Mouse (Mus musculus): ENCODE measurements around the gene Fam172a. TPM values are rescaled to one million over a fixed set of nuclear protein-coding genes. Genes with fewer than 3 reads are reported as not detected.
A peak's percentile ranks its signal among the peaks of the same experiment; 100 is the strongest.
"Not testable (repeated sequence)": the region's sequence is repeated elsewhere in the genome, so short reads cannot be mapped to it uniquely, and the experiment has no call there.

The Fam172a gene
- 20.3 and 21.1 TPM in 2 replicates for polyA plus RNA-seq (2015; fragmentation: Nextera tagmentation; extraction: Ambion mirVana)

DNA sequence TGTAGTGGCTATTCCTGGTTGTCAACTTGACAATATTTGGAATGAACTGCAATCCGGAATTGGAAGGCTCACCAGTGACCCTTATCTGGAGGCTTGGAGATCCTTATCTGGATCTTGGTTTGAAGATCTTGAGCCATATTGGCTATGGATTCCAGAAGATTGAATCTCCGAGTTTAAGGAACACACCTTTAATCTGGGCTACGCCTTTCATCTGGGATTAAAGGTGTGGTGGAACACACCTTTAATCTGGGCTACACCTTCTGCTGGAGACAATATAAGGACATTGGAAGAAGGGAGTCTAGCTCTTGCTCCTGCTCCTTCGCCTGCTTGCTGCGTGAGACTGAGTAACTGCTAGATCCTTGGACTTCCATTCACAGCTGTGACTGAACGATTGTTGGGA lies at the start of gene Fam172a:
Fam172a (plus strand) TSS at position 301 of the 400 bp plus-strand sequence.
- not testable (repeated sequence) for H3K4me2 ChIP-seq (ENCODE audit: low read depth, low read length); H3K9ac ChIP-seq (ENCODE audit: low read depth, low read length)

DNA sequence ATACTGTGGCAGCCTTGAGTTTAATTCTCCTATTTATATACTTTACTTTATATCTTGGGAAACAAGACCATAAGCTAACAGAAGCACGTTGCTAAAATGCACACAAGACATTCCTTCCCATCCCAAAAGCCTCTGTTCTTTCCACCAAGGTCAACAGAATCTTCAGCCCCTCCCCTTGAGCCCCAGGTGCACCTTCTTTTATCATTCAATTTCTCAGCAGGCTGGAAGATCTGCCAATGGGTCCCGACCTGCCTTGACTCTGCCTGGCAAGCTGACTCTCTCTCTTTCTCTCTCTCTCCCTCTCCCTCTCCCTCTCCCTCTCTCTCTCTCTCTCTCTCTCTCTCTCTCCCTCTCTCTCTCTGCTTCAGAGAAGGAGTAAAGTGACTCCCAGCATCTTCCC lies 13.2 kb upstream of the Fam172a start:
- no peak overlapping the region for H3K4me3 ChIP-seq (ENCODE audit: low read length)
- H3K27me3 ChIP-seq (replicated peaks; ENCODE audit: control insufficient read depth, insufficient read depth, low read length), result no peaks in the 10 kb centered on the region
- no peak for ATAC-seq
- H3K4me1 ChIP-seq (ENCODE audit: control insufficient read depth, insufficient read depth, low read length), result no peaks in the 10 kb centered on the region
- 20% methylated on average over 2 of the region's 2 CpGs for WGBS
- no peak overlapping the region for H3K9ac ChIP-seq (ENCODE audit: low read depth, low read length)
- no peak overlapping the region for H3K4me2 ChIP-seq (ENCODE audit: low read depth, low read length)
- H3K9me3 ChIP-seq (ENCODE audit: control insufficient read depth, low read length), result no peaks in the 10 kb centered on the region
- no peak overlapping the region for H3K27ac ChIP-seq (ENCODE audit: low read length)
- H3K36me3 ChIP-seq (ENCODE audit: control insufficient read depth, insufficient read depth, low read length), result no peaks in the 10 kb centered on the region

More for the DNA sequence above, at the start of gene Fam172a:
- H3K9me3 ChIP-seq (ENCODE audit: control insufficient read depth, low read length); H3K27ac ChIP-seq (ENCODE audit: low read length); H3K36me3 ChIP-seq (ENCODE audit: control insufficient read depth, insufficient read depth, low read length); H3K27me3 ChIP-seq (replicated peaks; ENCODE audit: control insufficient read depth, insufficient read depth, low read length); ATAC-seq; H3K4me3 ChIP-seq (ENCODE audit: low read length); H3K4me1 ChIP-seq (ENCODE audit: control insufficient read depth, insufficient read depth, low read length): not testable (repeated sequence)
- no CpG with 5 or more reads among the region's 6 CpGs for whole genome bisulfite sequencing

GRCm38 (mm10) chr13:77708514-77709013 lies 6.7 kb downstream of the Fam172a start:
- no peaks in the 10 kb centered on the region for H3K27me3 ChIP-seq (replicated peaks; ENCODE audit: control insufficient read depth, insufficient read depth, low read length)
- H3K4me3 ChIP-seq (ENCODE audit: low read length), result peak overlapping the region; percentile 96
- peak overlapping the region; percentile 91 for H3K9ac ChIP-seq (ENCODE audit: low read depth, low read length)
- ATAC-seq, result peak; percentile 97
- H3K9me3 ChIP-seq (ENCODE audit: control insufficient read depth, low read length), result no peaks in the 10 kb centered on the region
- H3K4me2 ChIP-seq (ENCODE audit: low read depth, low read length), result peak overlapping the region; percentile 84
- no peaks in the 10 kb centered on the region for H3K36me3 ChIP-seq (ENCODE audit: control insufficient read depth, insufficient read depth, low read length)
- H3K27ac ChIP-seq (ENCODE audit: low read length), result peak overlapping the region; percentile 57
- WGBS, result under 1% methylated on average over 35 of the region's 35 CpGs
- peaks cover 7% of the 10 kb centered on the region; the same call in 1 of the 2 replicates for H3K4me1 ChIP-seq (ENCODE audit: control insufficient read depth, insufficient read depth, low read length)

DNA sequence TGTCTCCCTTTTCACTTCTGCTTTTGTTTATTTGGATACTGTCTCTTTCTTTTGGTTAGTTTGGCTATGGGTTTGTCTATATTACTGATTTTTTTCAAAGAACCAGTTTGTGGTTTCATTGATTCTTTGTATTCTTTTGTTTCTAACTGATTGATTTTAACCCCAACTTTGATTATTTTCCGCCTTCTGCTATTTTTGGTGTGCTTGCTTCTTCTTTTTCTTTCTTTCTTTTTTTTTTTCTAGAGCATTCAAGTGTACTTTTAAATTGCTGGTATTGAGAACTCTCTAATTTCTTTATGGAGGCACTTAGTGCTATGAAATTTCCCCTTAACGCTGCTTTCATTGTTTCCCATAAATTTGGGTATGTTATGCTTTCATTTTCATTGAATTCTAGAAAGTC lies 15.7 kb downstream of the Fam172a start:
- Histone ChIP-seq H3K27ac (ENCODE audit: low read length) (no peak overlapping the region), H3K9ac (ENCODE audit: low read depth, low read length) (no peak overlapping the region), H3K9me3 (ENCODE audit: control insufficient read depth, low read length) (no peaks in the 10 kb centered on the region), H3K36me3 (ENCODE audit: control insufficient read depth, insufficient read depth, low read length) (no peaks in the 10 kb centered on the region), H3K4me1 (ENCODE audit: control insufficient read depth, insufficient read depth, low read length) (no peaks in the 10 kb centered on the region), H3K27me3 (replicated peaks; ENCODE audit: control insufficient read depth, insufficient read depth, low read length) (no peaks in the 10 kb centered on the region), H3K4me2 (ENCODE audit: low read depth, low read length) (no peak overlapping the region), H3K4me3 (ENCODE audit: low read length) (no peak overlapping the region)
- no peak for ATAC-seq
- 88% methylated on average over 2 of the region's 2 CpGs for WGBS

GRCm38 (mm10) chr13:77742822-77743221 lies 41.0 kb downstream of the Fam172a start:
- no peak for ATAC-seq
- no peak overlapping the region for H3K27ac ChIP-seq (ENCODE audit: low read length)
- H3K4me1 ChIP-seq (ENCODE audit: control insufficient read depth, insufficient read depth, low read length), result no peaks in the 10 kb centered on the region
- H3K9ac ChIP-seq (ENCODE audit: low read depth, low read length), result no peak overlapping the region
- H3K4me3 ChIP-seq (ENCODE audit: low read length), result no peak overlapping the region
- no peaks in the 10 kb centered on the region for H3K27me3 ChIP-seq (replicated peaks; ENCODE audit: control insufficient read depth, insufficient read depth, low read length)
- H3K36me3 ChIP-seq (ENCODE audit: control insufficient read depth, insufficient read depth, low read length), result no peaks in the 10 kb centered on the region
- no peaks in the 10 kb centered on the region for H3K9me3 ChIP-seq (ENCODE audit: control insufficient read depth, low read length)
- H3K4me2 ChIP-seq (ENCODE audit: low read depth, low read length), result no peak overlapping the region

GRCm38 (mm10) chr13:77777606-77778005 lies 75.8 kb downstream of the Fam172a start:
- no peaks in the 10 kb centered on the region for H3K9me3 ChIP-seq (ENCODE audit: control insufficient read depth, low read length)
- H3K4me3 ChIP-seq (ENCODE audit: low read length), result no peak overlapping the region
- no peaks in the 10 kb centered on the region for H3K27me3 ChIP-seq (replicated peaks; ENCODE audit: control insufficient read depth, insufficient read depth, low read length)
- H3K4me1 ChIP-seq (ENCODE audit: control insufficient read depth, insufficient read depth, low read length), result no peaks in the 10 kb centered on the region
- ATAC-seq, result no peak
- no peak overlapping the region for H3K27ac ChIP-seq (ENCODE audit: low read length)
- WGBS, result 67% methylated on average over 2 of the region's 2 CpGs
- H3K4me2 ChIP-seq (ENCODE audit: low read depth, low read length), result no peak overlapping the region
- no peak overlapping the region for H3K9ac ChIP-seq (ENCODE audit: low read depth, low read length)
- H3K36me3 ChIP-seq (ENCODE audit: control insufficient read depth, insufficient read depth, low read length), result no peaks in the 10 kb centered on the region

GRCm38 (mm10) chr13:77807341-77807740 lies 105.5 kb downstream of the Fam172a start:
- H3K9ac ChIP-seq (ENCODE audit: low read depth, low read length); H3K27ac ChIP-seq (ENCODE audit: low read length); ATAC-seq; H3K9me3 ChIP-seq (ENCODE audit: control insufficient read depth, low read length); H3K27me3 ChIP-seq (replicated peaks; ENCODE audit: control insufficient read depth, insufficient read depth, low read length); H3K4me2 ChIP-seq (ENCODE audit: low read depth, low read length); H3K4me3 ChIP-seq (ENCODE audit: low read length); H3K4me1 ChIP-seq (ENCODE audit: control insufficient read depth, insufficient read depth, low read length); H3K36me3 ChIP-seq (ENCODE audit: control insufficient read depth, insufficient read depth, low read length): not testable (repeated sequence)
- 90% methylated on average over 2 of the region's 2 CpGs for WGBS

GRCm38 (mm10) chr13:77810449-77810848 lies 108.6 kb downstream of the Fam172a start:
- 89% methylated on average over 1 of the region's 1 CpGs for WGBS
- Histone ChIP-seq H3K4me3 (ENCODE audit: low read length) (no peak overlapping the region), H3K36me3 (ENCODE audit: control insufficient read depth, insufficient read depth, low read length) (no peaks in the 10 kb centered on the region), H3K9ac (ENCODE audit: low read depth, low read length) (no peak overlapping the region), H3K9me3 (ENCODE audit: control insufficient read depth, low read length) (no peaks in the 10 kb centered on the region), H3K27ac (ENCODE audit: low read length) (no peak overlapping the region), H3K4me1 (ENCODE audit: control insufficient read depth, insufficient read depth, low read length) (no peaks in the 10 kb centered on the region), H3K4me2 (ENCODE audit: low read depth, low read length) (no peak overlapping the region), H3K27me3 (replicated peaks; ENCODE audit: control insufficient read depth, insufficient read depth, low read length) (no peaks in the 10 kb centered on the region)
- ATAC-seq, result no peak

- no peak overlapping the region for H3K27ac ChIP-seq (ENCODE audit: low read length)
- H3K27me3 ChIP-seq (replicated peaks; ENCODE audit: control insufficient read depth, insufficient read depth, low read length), result no peaks in the 10 kb centered on the region
- ATAC-seq, result no peak
- no peaks in the 10 kb centered on the region for H3K4me1 ChIP-seq (ENCODE audit: control insufficient read depth, insufficient read depth, low read length)
- no peaks in the 10 kb centered on the region for H3K36me3 ChIP-seq (ENCODE audit: control insufficient read depth, insufficient read depth, low read length)
- whole genome bisulfite sequencing, result 82% methylated on average over 4 of the region's 4 CpGs
- H3K4me2 ChIP-seq (ENCODE audit: low read depth, low read length), result no peak overlapping the region
- no peak overlapping the region for H3K4me3 ChIP-seq (ENCODE audit: low read length)
- no peaks in the 10 kb centered on the region for H3K9me3 ChIP-seq (ENCODE audit: control insufficient read depth, low read length)
- H3K9ac ChIP-seq (ENCODE audit: low read depth, low read length), result no peak overlapping the region
Observed at GRCm38 (mm10) chr13:77826138-77826537, 124.3 kb downstream of the Fam172a start.

DNA sequence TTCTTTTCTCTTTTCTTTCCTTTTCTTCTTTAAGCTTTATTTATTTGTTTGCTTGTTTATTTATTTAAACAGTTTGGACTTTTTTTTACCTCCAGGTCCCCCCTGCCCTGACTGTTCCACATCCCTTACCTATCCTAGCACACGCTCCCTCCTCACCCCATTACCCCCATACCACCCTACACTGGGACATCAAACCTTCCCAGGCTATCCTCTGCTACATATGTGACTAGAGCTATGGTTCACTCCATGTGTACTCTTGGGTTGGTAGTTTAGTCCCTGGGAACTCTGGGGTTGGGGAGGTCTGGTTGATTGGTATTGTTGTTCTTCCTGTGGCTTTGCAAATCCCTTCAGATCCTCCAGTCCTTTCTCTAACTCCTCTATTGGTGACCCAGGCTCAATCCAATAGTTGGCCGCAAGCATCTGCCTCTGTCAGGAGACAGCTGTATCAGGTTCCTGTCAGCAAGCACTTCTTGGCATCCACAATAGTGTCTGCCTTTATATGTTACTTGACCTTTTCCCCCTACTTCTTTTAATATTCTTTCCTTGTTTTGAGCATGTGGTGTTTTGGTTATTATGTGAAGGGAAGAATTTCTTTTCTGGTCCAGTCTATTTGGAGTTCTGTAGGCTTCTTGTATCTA lies 141.3 kb downstream of the Fam172a start:
- Histone ChIP-seq H3K9me3 (ENCODE audit: control insufficient read depth, low read length) (no peaks in the 10 kb centered on the region), H3K4me3 (ENCODE audit: low read length) (no peak overlapping the region), H3K36me3 (ENCODE audit: control insufficient read depth, insufficient read depth, low read length) (no peaks in the 10 kb centered on the region), H3K27me3 (replicated peaks; ENCODE audit: control insufficient read depth, insufficient read depth, low read length) (no peaks in the 10 kb centered on the region), H3K4me1 (ENCODE audit: control insufficient read depth, insufficient read depth, low read length) (no peaks in the 10 kb centered on the region), H3K27ac (ENCODE audit: low read length) (no peak overlapping the region), H3K4me2 (ENCODE audit: low read depth, low read length) (no peak overlapping the region), H3K9ac (ENCODE audit: low read depth, low read length) (no peak overlapping the region)
- no peak for ATAC-seq
- 100% methylated on average over 2 of the region's 2 CpGs for WGBS
